Mouse (Mus musculus) stomach, embryonic 14.5 days (tissue): Measurements from ENCODE around the gene Acad8. TPM values are rescaled to one million over a fixed set of nuclear protein-coding genes. Genes with fewer than 3 reads are reported as not detected.

Experiments
- ATAC-seq: fragments of 200-750 bp; cut with Nextera tagmentation; 2 replicates; pipeline ENCODE4 v1.8.0; 2017; ENCODE audit warnings: low read depth, moderate TSS enrichment; ENCODE audit not compliant: insufficient number of reproducible peaks, insufficient read depth, low FRiP score
- H3K27ac ChIP-seq: fragments of 300-500 bp; sonication (generic); 2 replicates; pipeline ENCODE4 v1.5.1; 2014; ENCODE audit warnings: mild to moderate bottlenecking, low read length, moderate library complexity, mixed read lengths
- H3K27me3 ChIP-seq: fragments of 300-500 bp; sonication (generic); 2 replicates; pipeline ENCODE4 v1.6.1; 2014; ENCODE audit warnings: low read length, control low read depth, mixed read lengths; ENCODE audit not compliant: control insufficient read depth, insufficient read depth
- H3K36me3 ChIP-seq: fragments of 300-500 bp; sonication (generic); 2 replicates; pipeline ENCODE4 v1.6.1; 2014; ENCODE audit warnings: mild to moderate bottlenecking, control low read depth, low read length, moderate library complexity, mixed read lengths; ENCODE audit not compliant: control insufficient read depth, insufficient read depth
- H3K4me1 ChIP-seq: fragments of 300-500 bp; sonication (generic); 2 replicates; pipeline ENCODE4 v1.6.1; 2014; ENCODE audit warnings: low read length, control low read depth, mixed read lengths; ENCODE audit not compliant: control insufficient read depth, insufficient read depth
- H3K4me2 ChIP-seq: fragments of 300-500 bp; sonication (generic); replicated peaks from 2 replicates; pipeline ENCODE4 v1.6.1; 2014; ENCODE audit warnings: low read depth, low read length, control low read depth
- H3K4me3 ChIP-seq: fragments of 300-500 bp; sonication (generic); 2 replicates; pipeline ENCODE4 v1.5.1; 2014; ENCODE audit warnings: low read depth, low read length, control low read depth
- H3K9ac ChIP-seq: fragments of 300-500 bp; sonication (generic); replicated peaks from 2 replicates; pipeline ENCODE4 v1.6.1; 2014; ENCODE audit warnings: low read depth, mild to moderate bottlenecking, control low read depth, low read length, moderate library complexity, mixed read lengths
- H3K9me3 ChIP-seq: fragments of 300-500 bp; sonication (generic); 2 replicates; pipeline ENCODE4 v1.6.1; 2016; ENCODE audit warnings: low read depth, low read length, control low read depth; ENCODE audit not compliant: control insufficient read depth
- WGBS: fragments of 180-500 bp; shearing (Covaris S2); extraction: QIAGEN DNeasy Blood & Tissue Kit; methylation state at CpG from one replicate; pipeline ENCODE4 v1.1.7; 2014; 5-methylcytosine and 5-hydroxymethylcytosine counted together
- polyA plus RNA-seq: library from polyadenylated mRNA; unstranded; fragments of >200 nt; fragmentation: Nextera tagmentation; extraction: Ambion mirVana; gene quantifications from 2 replicates; pipeline ENCODE4 v1.2.1, GENCODE M21; 2014

Gene Acad8
- polyA plus RNA-seq, 1 experiment from 2014 or later = 47.9 TPM

GRCm38 (mm10) chr9:27018961-27019360 lies 19.6 kb upstream of the Acad8 start:
- H3K4me3 ChIP-seq = no peak overlapping the region
- peaks cover 26% of the 10 kb centered on the region for H3K36me3 ChIP-seq
- no peak overlapping the region for H3K9ac ChIP-seq
- no peak for ATAC-seq
- H3K27ac ChIP-seq = no peak overlapping the region
- no peaks in the 10 kb centered on the region for H3K4me1 ChIP-seq
- no peaks in the 10 kb centered on the region for H3K9me3 ChIP-seq
- 92% methylated on average over 10 of the region's 10 CpGs for WGBS
- no peak overlapping the region for H3K4me2 ChIP-seq
- H3K27me3 ChIP-seq = no peaks in the 10 kb centered on the region

GRCm38 (mm10) chr9:27011572-27011971 lies 12.2 kb upstream of the Acad8 start:
- Histone ChIP-seq H3K27me3 (no peaks in the 10 kb centered on the region), H3K4me1 (no peaks in the 10 kb centered on the region), H3K36me3 (peaks cover 61% of the 10 kb centered on the region), H3K4me3 (no peak overlapping the region), H3K4me2 (no peak overlapping the region), H3K9me3 (no peaks in the 10 kb centered on the region), H3K27ac (no peak overlapping the region), H3K9ac (no peak overlapping the region)
- 85% methylated on average over 4 of the region's 4 CpGs for WGBS
- no peak for ATAC-seq

- no peaks in the 10 kb centered on the region for H3K4me1 ChIP-seq
- H3K4me2 ChIP-seq = no peak overlapping the region
- H3K4me3 ChIP-seq = no peak overlapping the region
- 85% methylated on average over 5 of the region's 5 CpGs for WGBS
- no peak for ATAC-seq
- no peak overlapping the region for H3K27ac ChIP-seq
- peaks cover 68% of the 10 kb centered on the region for H3K36me3 ChIP-seq
- no peaks in the 10 kb centered on the region for H3K27me3 ChIP-seq
- no peak overlapping the region for H3K9ac ChIP-seq
- H3K9me3 ChIP-seq = no peaks in the 10 kb centered on the region
Observed at GRCm38 (mm10) chr9:27009231-27009630, 9.9 kb upstream of the Acad8 start.

GRCm38 (mm10) chr9:27006866-27007265 lies 7.5 kb upstream of the Acad8 start:
- ATAC-seq = no peak
- H3K4me3 ChIP-seq = no peak overlapping the region
- H3K9ac ChIP-seq = no peak overlapping the region
- H3K27ac ChIP-seq = no peak overlapping the region
- H3K9me3 ChIP-seq = no peaks in the 10 kb centered on the region
- H3K36me3 ChIP-seq = peaks cover 62% of the 10 kb centered on the region
- 90% methylated on average over 5 of the region's 5 CpGs for whole genome bisulfite sequencing
- no peaks in the 10 kb centered on the region for H3K27me3 ChIP-seq
- no peak overlapping the region for H3K4me2 ChIP-seq
- H3K4me1 ChIP-seq = no peaks in the 10 kb centered on the region

- WGBS = 100% methylated on average over 1 of the region's 1 CpGs
- no peak for ATAC-seq
- no peak overlapping the region for H3K4me3 ChIP-seq
- H3K9ac ChIP-seq = no peak overlapping the region
- H3K4me1 ChIP-seq = peaks cover 7% of the 10 kb centered on the region; the same call in 1 of the 2 replicates
- no peak overlapping the region for H3K4me2 ChIP-seq
- H3K36me3 ChIP-seq = peaks cover 54% of the 10 kb centered on the region
- H3K9me3 ChIP-seq = no peaks in the 10 kb centered on the region
- no peak overlapping the region for H3K27ac ChIP-seq
- H3K27me3 ChIP-seq = no peaks in the 10 kb centered on the region
Observed at GRCm38 (mm10) chr9:27005933-27006332, 6.6 kb upstream of the Acad8 start.

GRCm38 (mm10) chr9:27005231-27005630 lies 5.9 kb upstream of the Acad8 start:
- WGBS = 90% methylated on average over 3 of the region's 3 CpGs
- Histone ChIP-seq H3K4me2 (no peak overlapping the region), H3K9ac (no peak overlapping the region), H3K36me3 (peaks cover 54% of the 10 kb centered on the region), H3K27ac (no peak overlapping the region), H3K9me3 (no peaks in the 10 kb centered on the region), H3K27me3 (no peaks in the 10 kb centered on the region), H3K4me3 (no peak overlapping the region), H3K4me1 (peaks cover 12% of the 10 kb centered on the region; the same call in 1 of the 2 replicates)
- ATAC-seq = no peak

GRCm38 (mm10) chr9:26998669-26999460 lies 501 bp downstream of the Acad8 start:
- Histone ChIP-seq H3K9me3 (no peaks in the 10 kb centered on the region), H3K4me2 (peak overlapping the region; percentile 69), H3K27me3 (no peaks in the 10 kb centered on the region), H3K4me1 (peaks cover 17% of the 10 kb centered on the region; the same call in 1 of the 2 replicates), H3K9ac (peak overlapping the region; percentile 71), H3K36me3 (peaks cover 6% of the 10 kb centered on the region), H3K4me3 (peak overlapping the region; percentile 72), H3K27ac (peak overlapping the region; percentile 59; the same call in 1 of the 2 replicates)
- peak; percentile 30; the same call in 1 of the 2 replicates for ATAC-seq
- 2% methylated on average over 29 of the region's 29 CpGs for WGBS

- no peak overlapping the region for H3K9ac ChIP-seq
- ATAC-seq = no peak
- no peak overlapping the region for H3K4me2 ChIP-seq
- H3K4me1 ChIP-seq = peaks cover 17% of the 10 kb centered on the region; the same call in 1 of the 2 replicates
- WGBS = 90% methylated on average over 2 of the region's 2 CpGs
- no peak overlapping the region for H3K4me3 ChIP-seq
- H3K27ac ChIP-seq = no peak overlapping the region
- H3K27me3 ChIP-seq = no peaks in the 10 kb centered on the region
- no peaks in the 10 kb centered on the region for H3K36me3 ChIP-seq
- H3K9me3 ChIP-seq = no peaks in the 10 kb centered on the region
Observed at GRCm38 (mm10) chr9:26997501-26997900, 1.9 kb downstream of the Acad8 start.
